Mouse (Mus musculus) urinary bladder, postnatal 4 days (tissue): Measurements from ENCODE around the gene Aspscr1.
A peak's percentile ranks its signal among the peaks of the same experiment; 100 is the strongest.

Source experiments
- DNase-seq, 2 experiments: peaks; one replicate each; pipeline ENCODE4 v3.0.0; 2021 to 2022; ENCODE audit warnings: low spot score in 2 of 2

The Aspscr1 gene

DNA sequence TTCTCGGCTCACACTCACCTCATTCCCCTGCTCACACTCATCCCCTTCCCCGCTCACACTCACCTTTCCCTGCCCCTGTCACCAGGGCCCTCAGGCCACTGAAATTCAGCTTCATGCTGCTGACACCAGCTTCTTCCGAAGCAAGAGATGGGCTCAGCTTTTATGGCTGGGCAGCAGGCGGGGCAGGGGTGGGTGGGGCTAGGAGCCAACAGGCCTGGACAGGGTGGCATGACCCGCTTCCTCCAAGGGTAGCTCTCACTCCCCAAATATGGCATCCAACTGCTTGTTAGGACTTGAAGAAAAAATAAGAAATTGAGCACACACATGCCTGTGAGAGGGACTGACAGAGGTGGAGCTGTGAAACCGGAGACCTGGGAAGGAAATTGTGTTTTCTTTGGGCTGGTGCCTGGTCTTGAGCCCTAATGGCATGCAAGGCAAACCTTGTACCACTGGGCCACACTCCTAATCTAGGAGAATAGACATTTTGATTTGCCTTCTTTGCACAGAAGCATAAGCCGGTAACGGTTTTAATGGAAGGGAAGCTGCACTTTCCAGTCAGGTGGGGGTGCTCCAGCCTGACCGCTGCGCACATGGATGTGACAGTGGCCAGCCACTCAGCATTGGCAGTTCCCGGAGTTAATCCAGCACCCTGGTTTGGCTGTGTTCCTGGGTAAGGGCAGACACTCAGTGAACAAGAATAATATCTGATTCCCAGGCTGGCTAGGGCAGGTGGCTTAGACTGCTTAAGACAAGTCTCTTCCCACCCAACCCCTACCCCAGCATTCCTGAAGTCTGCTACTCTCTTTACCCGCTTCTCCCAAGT, 59.3 kb downstream of the Aspscr1 start, which contains the start of gene Cbr2:
Gene Cbr2, minus strand, starts transcription at position 257 of the 823 bp plus-strand sequence.
- DNase-seq: peak in 1 of 2 experiments; percentile 26

DNA sequence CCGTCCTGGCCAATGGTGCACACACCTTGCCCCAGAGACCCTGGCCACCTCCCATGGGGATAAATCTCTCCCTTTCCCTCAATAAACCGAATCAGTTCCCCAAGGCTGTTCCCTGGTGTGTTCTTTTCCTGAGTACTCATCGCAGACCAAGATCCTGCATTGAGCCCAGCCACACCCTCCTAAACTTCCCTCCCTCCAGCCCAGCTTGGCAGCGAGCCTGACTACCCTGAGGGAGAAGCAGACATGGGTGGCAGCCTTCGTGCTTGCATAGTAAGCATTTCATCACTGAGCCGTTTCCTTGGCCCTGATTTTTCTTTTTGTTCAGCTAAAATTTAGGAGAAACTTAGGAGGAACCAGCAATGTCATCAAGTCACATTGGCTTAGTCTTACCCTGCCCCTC, 60.7 kb downstream of the Aspscr1 start:
- no peak for DNase-seq

DNA sequence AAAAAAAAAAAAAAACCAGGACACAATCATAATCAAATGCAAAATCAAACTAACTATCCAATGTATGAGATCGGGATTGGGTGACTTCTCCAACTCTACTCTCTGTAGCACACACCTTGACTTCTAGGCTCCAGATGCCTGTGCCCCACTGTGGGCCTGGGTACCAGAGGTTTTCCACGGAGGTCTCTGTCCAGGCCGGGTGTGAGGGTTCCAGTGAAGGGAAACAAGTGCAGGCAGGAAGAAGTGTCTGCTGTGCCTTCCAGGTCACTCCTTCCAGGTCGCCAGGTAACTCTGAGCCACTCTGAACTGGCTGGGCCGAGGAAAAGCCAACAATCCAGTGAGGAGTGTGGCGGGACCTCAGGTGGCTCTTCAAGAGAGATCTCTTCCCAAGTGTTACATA, 63.7 kb downstream of the Aspscr1 start:
- no peak for DNase-seq

DNA sequence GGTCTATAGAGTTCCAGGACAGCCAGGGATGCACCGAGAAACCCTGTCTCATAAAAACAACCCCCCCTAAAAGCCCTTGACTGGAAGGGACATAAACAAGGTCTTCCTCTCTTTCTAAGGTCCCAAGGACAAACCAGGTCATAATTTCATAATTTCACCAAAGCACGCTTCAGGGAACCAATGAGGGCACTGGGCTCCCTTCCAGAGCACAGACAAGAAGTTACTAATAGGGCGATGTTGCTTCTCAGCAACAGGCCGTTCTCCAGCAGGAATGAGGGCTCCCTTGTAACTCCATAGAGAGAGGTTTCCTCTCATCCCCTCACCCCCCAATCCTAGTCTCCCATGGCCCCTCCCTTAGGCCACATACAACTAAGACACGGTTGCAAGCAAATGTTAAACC, 68.2 kb downstream of the Aspscr1 start:
- DNase-seq: no peak

DNA sequence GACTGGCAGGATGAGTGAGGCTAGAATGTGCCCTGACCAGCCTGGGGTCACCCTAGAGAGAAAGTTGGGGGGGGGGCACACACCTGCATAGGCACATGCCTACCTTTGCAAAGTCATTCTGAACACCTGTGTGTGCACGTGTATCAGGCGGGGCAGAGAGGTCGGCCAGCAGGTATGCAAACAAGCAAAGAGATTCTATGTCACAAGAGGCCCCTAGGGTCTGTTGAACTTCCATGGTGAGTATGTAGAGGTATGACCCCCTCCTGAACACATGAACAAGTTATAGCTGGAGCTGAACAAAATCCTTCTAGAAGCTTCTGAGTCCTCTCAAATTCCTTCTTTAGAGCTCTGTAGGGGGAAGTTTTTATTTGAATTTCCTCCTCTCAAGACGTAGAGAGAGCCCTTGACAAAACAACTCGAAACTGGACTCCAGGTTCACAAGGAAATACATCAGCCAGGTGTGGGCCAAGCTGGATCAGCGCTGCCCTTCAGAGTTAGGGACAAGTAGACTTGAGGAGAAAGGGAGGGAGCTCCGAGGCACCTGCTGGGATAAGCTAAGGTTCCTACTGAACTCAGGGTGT, 71.4 kb downstream of the Aspscr1 start:
- no peak for DNase-seq

DNA sequence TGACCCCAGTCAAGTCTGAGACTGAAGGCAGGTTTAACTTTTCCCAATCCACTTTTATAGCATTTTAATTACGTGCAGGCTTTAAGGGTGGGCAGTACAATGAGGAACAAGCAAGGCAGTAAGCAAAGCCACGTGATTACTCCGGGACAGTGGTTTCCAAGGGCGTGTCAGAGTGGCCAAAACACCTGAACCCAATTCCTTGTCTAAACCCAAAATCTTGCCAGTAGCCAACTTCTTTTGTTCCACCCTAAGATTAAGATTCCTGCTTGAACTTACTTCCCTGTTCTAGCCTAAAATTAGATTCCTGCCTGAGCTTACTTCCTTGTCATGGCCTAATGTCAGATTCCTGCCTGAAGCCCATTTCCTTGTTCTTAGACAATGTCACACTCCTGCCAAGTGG, 75.2 kb downstream of the Aspscr1 start:
- DNase-seq: no peak

DNA sequence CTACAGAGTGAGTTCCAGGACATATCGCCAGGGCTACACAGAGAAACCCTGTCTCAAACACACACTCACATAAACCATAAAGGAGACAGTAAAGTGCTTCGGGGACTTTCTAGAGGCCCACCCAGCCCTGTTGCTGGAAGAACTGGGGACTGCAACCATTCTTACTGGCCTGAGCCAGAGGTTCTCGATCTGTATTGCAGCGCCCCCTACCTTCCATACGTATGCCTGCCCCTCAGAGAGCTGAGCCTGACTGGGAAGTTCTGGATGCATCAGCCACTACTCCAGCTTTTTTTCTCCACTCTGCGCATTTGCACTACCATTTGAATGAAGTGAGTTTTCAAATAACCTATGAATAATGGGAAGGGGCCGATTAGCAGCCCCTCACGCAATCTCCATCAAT, 76.7 kb downstream of the Aspscr1 start:
- no peak for DNase-seq

DNA sequence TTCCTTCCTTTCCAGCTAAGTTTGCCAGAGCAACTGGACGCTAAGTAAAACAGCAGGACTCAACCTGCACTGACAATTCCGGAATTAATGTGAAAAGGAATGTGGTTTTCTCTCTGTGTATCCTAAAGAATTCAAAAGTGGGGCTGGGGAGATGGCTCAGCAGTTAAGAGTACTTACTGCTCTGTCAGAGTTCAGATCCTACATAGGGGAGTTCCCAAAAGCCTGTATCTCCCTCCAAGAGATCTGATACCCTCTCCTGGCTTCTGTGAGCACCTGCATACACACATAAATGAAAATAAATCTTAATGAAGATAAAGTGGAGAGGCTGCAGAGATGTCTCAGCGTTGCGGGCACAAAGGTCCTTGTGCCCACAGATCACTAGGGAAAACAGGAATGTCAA, 78.8 kb downstream of the Aspscr1 start:
- no peak for DNase-seq
